Mouse (Mus musculus): ENCODE data around the gene Marco. TPM values are rescaled to one million over a fixed set of nuclear protein-coding genes. Genes with fewer than 3 reads are reported as not detected.

Marco gene
- polyA plus RNA-seq, 1 experiment from 2014 or later = not detected

GRCm38 (mm10) chr1:120425587-120425986, 79.2 kb downstream of the Marco start:
- 75% methylated on average over 8 of the region's 8 CpGs for WGBS

More at GRCm38 (mm10) chr1:120425587-120425986, 79.2 kb downstream of the Marco start:
- Histone ChIP-seq H3K36me3 (no peaks in the 10 kb centered on the region), H3K27ac (no peak overlapping the region), H3K4me1 (replicated peaks) (peaks cover 4% of the 10 kb centered on the region), H3K4me3 (no peak overlapping the region), H3K9me3 (no peaks in the 10 kb centered on the region), H3K27me3 (ENCODE audit: insufficient read depth, poor library complexity, severe bottlenecking) (no peaks in the 10 kb centered on the region; the same call in 1 of the 2 replicates)
- no peak for DNase-seq (ENCODE audit: low spot score)

Other genes starting within 250 kb of the Marco start
- gene Steap3, start 232.3 kb downstream of the Marco start, polyA plus RNA-seq (2016; fragmentation: Nextera tagmentation; extraction: Ambion mirVana) = 3.3 and 3.6 TPM in 2 replicates
- gene C1ql2, start 164.4 kb downstream of the Marco start, polyA plus RNA-seq (2016; fragmentation: Nextera tagmentation; extraction: Ambion mirVana) = 0.54 and 1.8 TPM in 2 replicates
- gene En1, start 97.4 kb upstream of the Marco start, polyA plus RNA-seq (2016; fragmentation: Nextera tagmentation; extraction: Ambion mirVana) = 3.5 and 3.8 TPM in 2 replicates

Data from hindbrain, embryonic 10.5 days (tissue).